Mouse (Mus musculus) liver, adult 2 months (tissue): ENCODE measurements around the gene Ccdc163.

Source experiments
- CTCF ChIP-seq: fragments of 200-500 bp; IDR thresholded peaks from 2 replicates; pipeline ENCODE4 v1.5.1; 2011; ENCODE audit warnings: low read depth, low read length, control low read depth
- POLR2A ChIP-seq: fragments of 200-500 bp; IDR thresholded peaks from 2 replicates; pipeline ENCODE4 v1.6.1; 2011; ENCODE audit warnings: low read length, control low read depth; ENCODE audit not compliant: insufficient read depth; ENCODE audit errors: extremely low read depth

DNA sequence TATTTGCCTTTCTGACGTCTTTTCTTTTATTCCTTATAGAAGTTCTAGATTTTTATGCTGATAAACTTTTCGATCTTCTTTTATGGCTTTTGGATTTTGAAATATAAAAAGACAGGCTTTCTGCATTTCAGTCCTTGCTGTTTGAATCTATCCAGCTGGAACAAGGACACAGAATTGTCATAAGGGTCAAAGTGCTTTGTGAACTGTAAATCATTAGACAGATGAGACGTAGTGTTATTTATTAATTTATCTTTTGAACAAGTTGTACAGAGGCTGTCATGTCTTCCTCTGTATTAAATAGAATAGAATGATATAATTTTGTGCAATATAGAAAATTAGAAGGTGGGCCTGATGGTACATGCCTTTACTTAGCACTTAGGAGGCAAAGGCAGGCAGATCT, 19.1 kb downstream of the Ccdc163 start:
- TF ChIP-seq POLR2A (no peak), CTCF (no peak)
